Comparison of ENCODE assay signal across 8 mouse cellular contexts in the genomic region with DNA sequence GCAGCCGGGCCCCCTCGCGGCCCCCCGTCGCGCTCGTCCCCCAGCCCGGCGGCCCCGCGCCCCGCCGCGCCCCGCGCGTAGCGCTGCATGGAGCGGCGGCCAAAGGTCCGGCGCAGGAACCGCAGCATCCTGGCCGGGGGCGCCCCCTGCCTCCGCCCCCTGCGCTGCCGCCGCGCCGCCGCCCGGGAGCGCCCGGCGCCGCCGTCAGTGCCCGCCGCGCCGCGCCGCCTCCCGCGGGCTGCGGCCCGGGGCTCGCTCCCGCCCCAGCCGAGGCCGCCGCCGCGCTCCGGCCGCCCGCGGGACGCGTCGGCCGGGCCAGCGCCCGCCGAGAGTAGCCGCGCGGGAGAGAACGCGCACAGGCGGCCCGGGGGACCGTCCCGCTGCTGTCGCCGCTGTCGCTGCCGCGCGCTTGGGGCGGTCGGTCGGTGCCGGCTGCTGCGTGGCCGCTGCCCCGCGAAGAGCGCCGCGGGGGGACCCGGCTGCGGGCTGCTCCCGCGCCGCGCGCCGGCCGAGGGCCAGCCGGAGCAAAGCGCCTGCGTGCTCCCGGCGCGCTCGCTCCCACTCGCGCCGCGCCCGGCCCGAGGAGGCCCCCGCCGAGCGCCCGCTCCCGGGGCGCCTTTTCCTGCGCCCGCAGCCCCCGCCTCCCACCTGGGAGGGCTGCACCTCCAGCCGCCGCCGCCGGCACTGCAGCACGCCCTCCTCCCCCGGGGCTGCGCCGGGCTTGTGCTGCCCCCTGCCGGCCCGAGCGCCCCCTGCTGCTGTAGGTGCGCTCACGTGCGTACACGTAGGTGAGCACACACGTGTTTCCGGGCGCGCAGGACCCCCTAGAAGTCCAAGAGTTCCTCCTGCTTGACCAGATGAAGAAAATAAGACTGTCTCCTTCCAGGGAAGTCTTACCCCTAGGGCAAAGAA. TPM values are rescaled to one million over a fixed set of nuclear protein-coding genes. Genes with fewer than 3 reads are reported as not detected.
A peak's percentile ranks its signal among the peaks of the same experiment; 100 is the strongest.
DNase-seq lines count a peak whose midpoint lies in the region; ATAC-seq lines count a peak whose summit lies in the region.

A gene (minus strand): TSS at position 412 of the 912 bp plus-strand sequence.

- intact Hi-C loops in gastrocnemius, postnatal 14 days (cut with DNase I; ENCODE audit: low total_unique reads), result loop anchor here (5.0 kb wide), 1 partner anchor 76 kb away; no protein-coding TSS in a partner anchor
- intact Hi-C loops in left cerebral cortex, postnatal 10 days (cut with DNase I), result loop anchor here (5.0 to 10.0 kb wide), 2 partner anchors 76 to 128 kb away; no protein-coding TSS in a partner anchor

- peak; percentile 65 for ATAC-seq in activated CD4-positive, CD25-positive, alpha-beta regulatory T cell, adult 4 months
- peak; percentile 85 for ATAC-seq in common myeloid progenitor, adult 5-6 weeks (replicated peaks; ENCODE audit: low read depth, poor library complexity, severe bottlenecking)
- peak; percentile 96 for ATAC-seq in megakaryocyte progenitor cell, adult 5-6 weeks (replicated peaks; ENCODE audit: poor library complexity)

- peak; percentile 81 for DNase-seq in gastrocnemius, postnatal 14 days
- peak; percentile 73 for DNase-seq in induced T-regulatory cell, adult 2 months (ENCODE audit: low read depth)
- peak; percentile 38 to 87 for DNase-seq in left cerebral cortex, postnatal 10 days (ENCODE audit: extremely low spot score in 1 of 2, low spot score in 2 of 2)
- DNase-seq in right cerebral cortex, postnatal 14 days, result peak; percentile 79
- peak; percentile 85 for DNase-seq in urinary bladder, postnatal 14 days (ENCODE audit: low spot score)

RNA-seq across cellular contexts. Expression of the gene that starts here (rescaled TPM):
- not detected for polyA plus RNA-seq in activated CD4-positive, CD25-positive, alpha-beta regulatory T cell, adult 4 months (2017; shearing (Covaris generic))
- total RNA-seq in common myeloid progenitor, adult 5-6 weeks (2017), result 14.6 and 20.4 TPM in 2 replicates
- 1 to 10 TPM; 2.6 to 4.3 TPM for total RNA-seq in gastrocnemius, postnatal 14 days (2021)
- 10 to 100 TPM; 12.1 to 15.0 TPM for total RNA-seq in left cerebral cortex, postnatal 10 days (2021)
- total RNA-seq in megakaryocyte progenitor cell, adult 5-6 weeks (2015), result 5.0 and 7.2 TPM in 2 replicates
- 5.9 and 6.0 TPM in 2 replicates for total RNA-seq in megakaryocyte progenitor cell, adult 5-6 weeks (2017)

Comparison
In these comparisons a context has a peak if more than half of its experiments do, and no peak if none do; other contexts are left out.
1. Peak in every context shown above with its lines: DNase-seq and ATAC-seq.
2. Peak in ATAC-seq in activated CD4-positive, CD25-positive, alpha-beta regulatory T cell, adult 4 months; RNA of the gene not detected or under 1 TPM.